Mouse (Mus musculus) embryonic facial prominence, embryonic 11.5 days (tissue): ENCODE measurements around the gene Ddx19b. TPM values are rescaled to one million over a fixed set of nuclear protein-coding genes. Genes with fewer than 3 reads are reported as not detected.

ENCODE experiments used
- ATAC-seq: fragments of 200-750 bp; cut with Nextera tagmentation; replicated peaks from 2 replicates; pipeline ENCODE4 v1.8.0; 2017; ENCODE audit warnings: low read depth; ENCODE audit not compliant: insufficient number of reproducible peaks, low FRiP score, low TSS enrichment
- DNase-seq: peaks from one replicate; pipeline ENCODE4 v3.0.0-alpha.2; 2015; ENCODE audit warnings: low spot score
- H3K27ac ChIP-seq: fragments of 300-500 bp; sonication (generic); replicated peaks from 2 replicates; pipeline ENCODE4 v1.5.1; 2014; ENCODE audit warnings: mild to moderate bottlenecking, low read depth, low read length, control low read depth
- H3K27me3 ChIP-seq: fragments of 300-500 bp; sonication (generic); 2 replicates; pipeline ENCODE4 v1.6.1; 2014; ENCODE audit warnings: mild to moderate bottlenecking, low read length, moderate library complexity, mixed read lengths; ENCODE audit not compliant: control insufficient read depth, insufficient read depth
- H3K36me3 ChIP-seq: fragments of 300-500 bp; sonication (generic); replicated peaks from 2 replicates; pipeline ENCODE4 v1.6.1; 2014; ENCODE audit warnings: low read depth, mild to moderate bottlenecking, low read length, moderate library complexity, mixed read lengths; ENCODE audit not compliant: control insufficient read depth, insufficient read depth
- H3K4me1 ChIP-seq: fragments of 300-500 bp; sonication (generic); 2 replicates; pipeline ENCODE4 v1.6.1; 2014; ENCODE audit warnings: low read length, mixed read lengths; ENCODE audit not compliant: control insufficient read depth, insufficient read depth
- H3K4me2 ChIP-seq: fragments of 300-500 bp; sonication (generic); 2 replicates; pipeline ENCODE4 v1.6.1; 2014; ENCODE audit warnings: low read depth, mild to moderate bottlenecking, control low read depth, low read length, moderate library complexity
- H3K4me3 ChIP-seq: fragments of 300-500 bp; sonication (generic); 2 replicates; pipeline ENCODE4 v1.5.1; 2014; ENCODE audit warnings: low read depth, low read length, control low read depth
- H3K9ac ChIP-seq: fragments of 300-500 bp; sonication (generic); replicated peaks from 2 replicates; pipeline ENCODE4 v1.6.1; 2014; ENCODE audit warnings: mild to moderate bottlenecking, control low read depth, low read length
- H3K9me3 ChIP-seq: fragments of 300-500 bp; sonication (generic); replicated peaks from 2 replicates; pipeline ENCODE4 v1.6.1; 2016; ENCODE audit warnings: mild to moderate bottlenecking, low read length, inconsistent platforms, mixed read lengths; ENCODE audit not compliant: control insufficient read depth
- WGBS: fragments of 180-500 bp; shearing (Covaris S2); extraction: QIAGEN DNeasy Blood & Tissue Kit; methylation state at CpG from one replicate; pipeline ENCODE4 v1.1.7; 2014; 5-methylcytosine and 5-hydroxymethylcytosine counted together
- polyA plus RNA-seq: library from polyadenylated mRNA; unstranded; fragments of >200 nt; fragmentation: Nextera tagmentation; extraction: Ambion mirVana; gene quantifications from 2 replicates; pipeline ENCODE4 v1.2.1, GENCODE M21; 2014

Ddx19b gene
- polyA plus RNA-seq, 1 experiment from 2014 or later, result 4.5 TPM

DNA sequence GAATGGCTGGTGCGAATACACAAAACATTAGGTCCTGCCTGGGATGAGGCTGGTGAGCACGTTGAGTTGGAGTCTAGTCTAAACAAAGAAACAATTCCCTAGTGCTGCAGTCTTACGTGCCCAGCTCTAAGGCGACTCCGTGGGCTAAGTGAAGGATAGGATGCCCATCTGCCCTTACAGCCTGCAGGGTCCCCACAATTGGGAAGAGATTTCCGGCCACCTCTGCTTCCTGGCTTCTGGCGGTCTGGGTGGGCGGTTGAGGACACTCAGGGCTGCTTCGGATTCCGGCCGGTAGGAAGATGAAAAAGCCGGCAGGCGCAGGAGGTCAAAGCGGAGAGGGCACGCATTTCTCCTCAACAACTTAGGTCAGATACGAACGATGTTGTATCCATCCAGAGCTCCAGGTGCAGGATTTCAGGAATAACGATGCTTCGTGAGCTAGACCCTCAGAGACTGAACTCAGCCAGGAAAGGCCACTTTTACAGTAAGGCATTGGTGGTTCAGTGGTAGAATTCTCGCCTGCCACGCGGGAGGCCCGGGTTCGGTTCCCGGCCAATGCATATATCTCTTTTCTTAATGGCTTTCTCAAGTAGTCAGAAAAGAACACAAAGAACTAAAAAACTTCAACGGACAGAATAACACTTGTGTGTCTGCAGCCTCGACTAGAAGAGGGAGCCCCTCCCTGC lies 30.7 kb upstream of the Ddx19b start:
- Histone ChIP-seq H3K4me2 (peak overlapping the region; percentile 76), H3K9ac (peak overlapping the region; percentile 67), H3K4me1 (no peaks in the 10 kb centered on the region)

DNA sequence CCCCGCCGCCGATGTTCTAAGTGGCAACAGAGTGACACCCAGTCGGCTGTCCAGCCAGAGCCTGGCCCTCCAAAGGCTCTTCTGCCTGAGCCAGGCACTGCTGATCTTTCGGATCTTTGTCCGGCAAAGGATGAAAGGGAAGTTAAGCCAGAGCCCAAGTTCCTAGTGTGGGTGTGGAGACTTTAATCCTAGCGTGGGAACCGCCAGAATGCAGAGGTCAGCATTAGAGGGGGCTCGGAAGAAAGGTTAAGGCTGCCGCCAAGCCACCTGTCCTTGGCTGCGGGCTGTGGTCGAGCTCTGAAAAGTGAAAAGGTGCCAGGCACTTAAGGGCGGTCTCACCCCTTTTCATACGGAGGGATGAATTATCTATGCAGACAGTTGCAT lies 30.1 kb upstream of the Ddx19b start:
- Histone ChIP-seq H3K4me3 (peak overlapping the region; percentile 65), H3K4me2 (peak overlapping the region; percentile 76), H3K9ac (peak overlapping the region; percentile 67), H3K9me3 (no peaks in the 10 kb centered on the region), H3K27me3 (no peaks in the 10 kb centered on the region), H3K36me3 (no peaks in the 10 kb centered on the region), H3K4me1 (no peaks in the 10 kb centered on the region), H3K27ac (no peak overlapping the region)
- no peak for DNase-seq
- ATAC-seq, result peak; percentile 10; the same call in 1 of the 2 replicates
- under 1% methylated on average over 14 of the region's 14 CpGs for WGBS

More for the DNA sequence above, 30.7 kb upstream of the Ddx19b start:
- peak overlapping the region; percentile 65 for H3K4me3 ChIP-seq
- no peaks in the 10 kb centered on the region for H3K27me3 ChIP-seq
- H3K9me3 ChIP-seq, result no peaks in the 10 kb centered on the region
- DNase-seq (peak; percentile 92), ATAC-seq (peak; percentile 85)
- WGBS, result under 1% methylated on average over 27 of the region's 27 CpGs
- 0 out of 2 replicates have a peak overlapping the region, but pooled peaks have one; percentile 20 for H3K27ac ChIP-seq
- H3K36me3 ChIP-seq, result no peaks in the 10 kb centered on the region

DNA sequence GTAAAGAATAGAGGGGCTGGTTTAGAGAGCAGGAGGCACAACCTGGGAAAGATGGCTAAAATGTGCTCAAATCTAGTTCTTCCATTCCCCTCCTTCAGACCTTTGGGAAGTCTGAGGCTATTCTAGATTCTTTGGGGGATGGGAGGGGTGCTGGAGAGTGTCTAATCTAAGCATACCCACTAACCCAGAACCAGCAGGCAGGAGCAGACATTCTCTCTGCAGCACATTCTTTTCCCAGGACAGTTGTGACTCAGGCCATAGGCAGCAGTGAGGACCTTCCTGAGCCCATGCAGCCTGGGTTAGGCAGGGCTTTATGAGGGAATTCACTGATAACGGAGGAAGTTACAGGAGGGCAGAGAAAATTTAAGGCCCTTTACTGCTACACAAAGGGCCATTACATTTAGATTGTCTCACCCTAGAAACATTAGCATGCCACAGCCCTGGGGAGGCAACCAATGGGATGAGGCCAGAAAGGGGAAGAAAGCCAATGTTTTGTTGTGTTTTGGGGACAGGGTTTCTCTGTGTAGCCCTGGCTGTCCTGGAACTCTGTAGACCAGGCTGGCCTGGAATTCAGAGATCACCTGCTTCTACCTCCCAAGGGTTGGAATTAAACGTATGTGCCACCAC lies 27.5 kb upstream of the Ddx19b start:
- Histone ChIP-seq H3K36me3 (peaks cover 10% of the 10 kb centered on the region), H3K27ac (no peak overlapping the region), H3K4me2 (no peak overlapping the region), H3K9ac (no peak overlapping the region), H3K27me3 (no peaks in the 10 kb centered on the region), H3K4me3 (no peak overlapping the region), H3K4me1 (no peaks in the 10 kb centered on the region), H3K9me3 (no peaks in the 10 kb centered on the region)
- 71% methylated on average over 2 of the region's 2 CpGs for WGBS
- DNase-seq, result no peak
- no peak for ATAC-seq

DNA sequence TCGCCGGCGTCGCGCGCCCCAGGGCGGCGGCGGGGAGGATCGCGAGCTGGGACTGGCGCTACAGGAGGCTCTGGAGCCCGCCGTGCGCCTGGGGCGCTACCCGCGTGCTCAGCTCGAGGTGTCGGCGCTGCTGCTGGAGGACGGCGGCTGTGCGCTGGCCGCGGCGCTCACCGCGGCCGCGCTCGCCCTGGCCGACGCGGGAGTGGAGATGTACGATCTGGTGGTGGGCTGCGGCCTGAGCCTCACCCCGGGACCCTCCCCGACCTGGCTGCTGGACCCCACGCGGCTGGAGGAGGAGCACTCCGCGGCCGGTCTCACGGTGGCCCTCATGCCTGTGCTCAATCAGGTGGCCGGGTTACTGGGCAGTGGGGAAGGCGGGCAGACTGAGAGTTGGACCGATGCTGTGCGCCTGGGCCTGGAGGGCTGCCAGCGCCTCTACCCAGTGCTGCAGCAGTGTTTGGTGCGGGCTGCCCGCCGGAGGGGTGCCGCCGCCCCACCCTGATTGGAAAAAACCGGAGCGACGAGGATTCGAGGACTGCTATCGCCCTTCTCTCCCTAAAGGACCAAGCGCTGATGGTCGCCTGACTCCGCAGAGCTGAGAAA lies 25.2 kb upstream of the Ddx19b start:
- Histone ChIP-seq H3K36me3 (peaks cover 15% of the 10 kb centered on the region), H3K4me1 (no peaks in the 10 kb centered on the region)
- under 1% methylated on average over 60 of the region's 63 CpGs for WGBS

DNA sequence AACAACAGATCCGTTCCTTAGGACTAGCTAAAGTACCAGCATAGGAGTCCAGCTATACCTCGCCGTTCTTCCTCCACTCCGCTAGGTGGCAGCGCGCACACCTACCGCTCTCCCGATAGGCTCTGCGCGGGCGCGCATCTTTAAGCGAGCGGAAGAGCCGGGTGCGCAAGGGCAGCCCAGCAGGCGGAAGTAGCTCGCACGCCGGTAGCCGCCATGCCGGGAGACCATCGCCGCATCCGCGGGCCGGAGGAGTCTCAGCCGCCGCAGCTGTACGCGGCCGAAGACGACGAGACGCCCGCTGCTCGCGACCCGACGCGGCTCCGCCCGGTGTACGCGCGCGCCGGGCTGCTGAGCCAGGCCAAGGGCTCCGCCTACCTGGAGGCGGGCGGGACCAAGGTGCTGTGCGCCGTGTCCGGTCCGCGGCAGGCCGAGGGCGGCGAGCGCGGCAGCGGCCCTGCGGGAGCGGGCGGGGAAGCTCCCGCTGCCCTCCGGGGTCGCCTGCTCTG lies 24.7 kb upstream of the Ddx19b start, which contains the start of gene Exosc6:
Gene Exosc6, plus strand, starts transcription at position 182 of the 506 bp plus-strand sequence.
- WGBS, result under 1% methylated on average over 66 of the region's 68 CpGs
- H3K4me3 ChIP-seq, result peak within 1 kb of the TSS; percentile 90
- H3K27me3 ChIP-seq, result no peaks in the 10 kb centered on the region
- H3K4me2 ChIP-seq, result peak within 1 kb of the TSS; percentile 76
- peak within 1 kb of the TSS; percentile 94 for H3K9ac ChIP-seq
- DNase-seq (peak; percentile 95), ATAC-seq (peak; percentile 92)
- peak within 1 kb of the TSS; percentile 66 for H3K27ac ChIP-seq
- peaks cover 15% of the 10 kb centered on the region for H3K36me3 ChIP-seq
- H3K4me1 ChIP-seq, result no peaks in the 10 kb centered on the region
- no peaks in the 10 kb centered on the region for H3K9me3 ChIP-seq

More for the DNA sequence above, 25.2 kb upstream of the Ddx19b start:
- Histone ChIP-seq H3K4me3 (peak overlapping the region; percentile 90), H3K27me3 (no peaks in the 10 kb centered on the region), H3K9ac (peak overlapping the region; percentile 94), H3K4me2 (peak overlapping the region; percentile 76), H3K9me3 (no peaks in the 10 kb centered on the region), H3K27ac (peak overlapping the region; percentile 66)
- DNase-seq, result peak; percentile 49
- peak; percentile 13 for ATAC-seq

DNA sequence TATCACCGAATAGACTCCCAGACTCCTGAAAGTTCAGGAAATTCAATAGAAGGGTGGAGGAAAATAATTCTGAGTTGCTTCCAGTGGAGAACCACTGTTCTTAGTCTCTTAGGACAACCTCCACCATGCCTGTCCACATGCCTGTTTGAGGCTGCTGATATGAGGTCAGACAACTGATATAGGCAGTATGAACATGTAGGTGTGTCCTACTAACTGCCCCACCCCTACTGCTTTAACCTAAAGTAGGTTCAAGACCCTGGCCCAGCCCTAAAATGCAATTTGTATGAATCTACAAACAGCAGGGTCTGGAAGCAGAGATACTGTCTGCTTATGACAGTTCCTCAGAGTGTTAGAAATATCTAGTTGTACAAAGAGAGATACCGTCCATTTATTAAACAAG lies 24.1 kb upstream of the Ddx19b start:
- Histone ChIP-seq H3K27ac (no peak overlapping the region), H3K4me2 (no peak overlapping the region), H3K9ac (no peak overlapping the region), H3K36me3 (peaks cover 15% of the 10 kb centered on the region), H3K4me1 (no peaks in the 10 kb centered on the region), H3K9me3 (no peaks in the 10 kb centered on the region), H3K4me3 (no peak overlapping the region; the same call in 1 of the 2 replicates), H3K27me3 (no peaks in the 10 kb centered on the region)
- DNase-seq (no peak), ATAC-seq (peak; percentile 22)
- 64% methylated on average over 2 of the region's 2 CpGs for WGBS

DNA sequence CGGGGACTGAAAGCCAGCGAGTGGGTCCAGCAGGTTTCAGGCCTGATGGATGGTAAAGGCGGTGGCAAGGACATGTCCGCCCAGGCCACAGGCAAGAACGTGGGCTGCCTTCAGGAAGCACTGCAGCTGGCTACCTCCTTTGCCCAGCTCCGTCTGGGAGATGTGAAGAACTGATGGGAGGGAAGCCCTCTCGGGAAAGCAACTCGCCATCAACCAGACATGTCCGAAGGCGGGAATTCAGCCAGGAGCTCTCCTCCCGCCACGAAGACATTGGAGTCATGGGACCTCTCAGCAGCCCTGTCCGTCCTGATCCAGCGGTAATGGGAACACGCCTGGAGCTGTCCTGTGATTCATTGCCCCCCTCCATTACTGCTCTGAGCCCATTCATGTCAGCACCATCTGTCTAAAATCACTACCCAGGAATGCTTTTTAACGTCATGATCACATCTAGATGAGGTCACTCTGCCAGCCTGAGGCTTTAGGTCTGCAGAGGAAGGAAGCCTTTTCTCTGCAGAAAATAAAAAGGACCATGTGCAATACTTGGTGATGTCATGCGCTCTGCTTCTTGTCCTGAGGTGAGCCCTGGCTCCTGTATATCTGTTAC lies 23.6 kb upstream of the Ddx19b start:
- DNase-seq (no peak), ATAC-seq (no peak)
- peaks cover 17% of the 10 kb centered on the region for H3K36me3 ChIP-seq
- no peaks in the 10 kb centered on the region for H3K27me3 ChIP-seq
- no peak overlapping the region for H3K27ac ChIP-seq
- no peak overlapping the region for H3K9ac ChIP-seq
- no peak overlapping the region for H3K4me2 ChIP-seq
- no peaks in the 10 kb centered on the region for H3K4me1 ChIP-seq
- no peak overlapping the region for H3K4me3 ChIP-seq
- H3K9me3 ChIP-seq, result no peaks in the 10 kb centered on the region
- WGBS, result 87% methylated on average over 17 of the region's 17 CpGs
